Mouse (Mus musculus): ENCODE results near the gene Zgpat.
A peak's percentile ranks its signal among the peaks of the same experiment; 100 is the strongest.

The Zgpat gene

GRCm38 (mm10) chr2:181364860-181365596, at the start of gene Zgpat, which contains the start of gene Arfrp1:
TSS of gene Zgpat (plus strand) at chr2:181364928.
TSS of gene Arfrp1 (minus strand) at chr2:181365404.
- DNase-seq, result peak; percentile 88 to 91

GRCm38 (mm10) chr2:181319248-181320102, 45.3 kb upstream of the Zgpat start, which contains the start of gene Rtel1:
TSS of gene Rtel1 (plus strand) at chr2:181319739.
- peak; percentile 80 to 82 for DNase-seq

- no peak for DNase-seq
Observed at GRCm38 (mm10) chr2:181320103-181320499, 44.6 kb upstream of the Zgpat start.

GRCm38 (mm10) chr2:181322136-181322535, 42.6 kb upstream of the Zgpat start:
- DNase-seq, result no peak

- DNase-seq, result no peak
Observed at GRCm38 (mm10) chr2:181326098-181326497, 38.6 kb upstream of the Zgpat start.

- no peak for DNase-seq
Observed at GRCm38 (mm10) chr2:181332542-181332941, 32.2 kb upstream of the Zgpat start.

- DNase-seq, result peak; percentile 58 to 64
Observed at GRCm38 (mm10) chr2:181334023-181334422, 30.7 kb upstream of the Zgpat start.

GRCm38 (mm10) chr2:181340426-181340825, 24.3 kb upstream of the Zgpat start:
- DNase-seq, result no peak

GRCm38 (mm10) chr2:181342766-181343165, 22.0 kb upstream of the Zgpat start:
- DNase-seq, result peak in 1 of 2 experiments; percentile 7

GRCm38 (mm10) chr2:181356780-181357179, 7.9 kb upstream of the Zgpat start:
- DNase-seq, result no peak

GRCm38 (mm10) chr2:181363946-181364345, 782 bp upstream of the Zgpat start:
- DNase-seq, result no peak

- no peak for DNase-seq
Observed at GRCm38 (mm10) chr2:181364487-181364859, 255 bp upstream of the Zgpat start.

GRCm38 (mm10) chr2:181365655-181366075, 937 bp downstream of the Zgpat start:
- DNase-seq, result peak in 1 of 2 experiments; percentile 21

GRCm38 (mm10) chr2:181370001-181370400, 5.3 kb downstream of the Zgpat start:
- no peak for DNase-seq

- DNase-seq, result peak in 1 of 2 experiments; percentile 16
Observed at GRCm38 (mm10) chr2:181375787-181376186, 11.1 kb downstream of the Zgpat start.

GRCm38 (mm10) chr2:181377230-181377629, 12.5 kb downstream of the Zgpat start:
- no peak for DNase-seq

GRCm38 (mm10) chr2:181378701-181379100, 14.0 kb downstream of the Zgpat start:
- no peak for DNase-seq

GRCm38 (mm10) chr2:181379778-181380177, 15.1 kb downstream of the Zgpat start, which contains the start of gene Lime1:
TSS of gene Lime1 (plus strand) at chr2:181380078.
- no peak for DNase-seq

GRCm38 (mm10) chr2:181380251-181380650, 15.5 kb downstream of the Zgpat start:
- DNase-seq, result no peak

GRCm38 (mm10) chr2:181381107-181381506, 16.4 kb downstream of the Zgpat start:
- DNase-seq, result no peak

- no peak for DNase-seq
Observed at GRCm38 (mm10) chr2:181381631-181382306, 17.0 kb downstream of the Zgpat start.

GRCm38 (mm10) chr2:181384463-181384862, 19.7 kb downstream of the Zgpat start:
- no peak for DNase-seq

- peak; percentile 71 to 77 for DNase-seq
Observed at GRCm38 (mm10) chr2:181384919-181385391, 20.2 kb downstream of the Zgpat start.
